Mouse (Mus musculus) left cerebral cortex, postnatal 36 days (tissue): ENCODE results near the gene Mrap2. TPM values are rescaled to one million over a fixed set of nuclear protein-coding genes. Genes with fewer than 3 reads are reported as not detected.
"Not testable (repeated sequence)": the region's sequence is repeated elsewhere in the genome, so short reads cannot be mapped to it uniquely, and the experiment has no call there.

Experiments
- DNase-seq, 2 experiments: peaks; one replicate each; pipeline ENCODE4 v3.0.0; 2021 to 2022; ENCODE audit warnings: low spot score in 2 of 2, mixed read lengths in 1 of 2
- intact Hi-C: fragments of 180-260 bp; cut with DNase I; formaldehyde crosslinking; loops from one replicate; pipeline ENCODE4 v1.15.1; 2025
- total RNA-seq, 2 experiments: library from RNA; stranded (reverse); gene quantifications; 2 replicates each; pipeline ENCODE4 v1.2.3; 2021

The Mrap2 gene
- total RNA-seq: 1 to 10 TPM; 4.1 to 4.3 TPM

GRCm38 (mm10) chr9:87144106-87144505 lies at the start of gene Mrap2:
Mrap2 (plus strand) TSS chr9:87144306.
- peak; percentile 60 to 71 for DNase-seq
- intact Hi-C loops: no loop called here

- DNase-seq: peak in 1 of 2 experiments; percentile 15
- intact Hi-C loops: loop anchor here (10.0 kb wide), 1 partner anchor 127 kb away; no protein-coding TSS in a partner anchor
These were observed 46.1 kb upstream of the Mrap2 start for GRCm38 (mm10) chr9:87097989-87098388.

- intact Hi-C loops: no loop called here
- no peak for DNase-seq
These were observed 29.1 kb upstream of the Mrap2 start for GRCm38 (mm10) chr9:87115019-87115418.

GRCm38 (mm10) chr9:87115456-87115931 lies 28.6 kb upstream of the Mrap2 start:
- peak; percentile 8 to 13 for DNase-seq
- intact Hi-C loops: no loop called here

- intact Hi-C loops: no loop called here
These were observed 28.1 kb upstream of the Mrap2 start for GRCm38 (mm10) chr9:87115978-87116377.

GRCm38 (mm10) chr9:87118996-87119395 lies 25.1 kb upstream of the Mrap2 start:
- intact Hi-C loops: no loop called here
- DNase-seq: no peak

More at GRCm38 (mm10) chr9:87115978-87116377, 28.1 kb upstream of the Mrap2 start:
- no peak for DNase-seq

- DNase-seq: no peak
- intact Hi-C loops: no loop called here
These were observed 22.1 kb upstream of the Mrap2 start for GRCm38 (mm10) chr9:87121956-87122493.

GRCm38 (mm10) chr9:87127046-87127445 lies 17.1 kb upstream of the Mrap2 start:
- DNase-seq, intact Hi-C loops: not testable (repeated sequence)

GRCm38 (mm10) chr9:87135765-87136558 lies 8.1 kb upstream of the Mrap2 start:
- DNase-seq: no peak

GRCm38 (mm10) chr9:87143076-87143475 lies 1.0 kb upstream of the Mrap2 start:
- DNase-seq: no peak
- intact Hi-C loops: no loop called here

More at GRCm38 (mm10) chr9:87135765-87136558, 8.1 kb upstream of the Mrap2 start:
- intact Hi-C loops: no loop called here

- intact Hi-C loops: no loop called here
- DNase-seq: no peak
These were observed 426 bp downstream of the Mrap2 start for GRCm38 (mm10) chr9:87144532-87144931.

- DNase-seq: no peak
- intact Hi-C loops: no loop called here
These were observed 1.1 kb downstream of the Mrap2 start for GRCm38 (mm10) chr9:87145180-87145579.

GRCm38 (mm10) chr9:87145671-87146070 lies 1.6 kb downstream of the Mrap2 start:
- no peak for DNase-seq

GRCm38 (mm10) chr9:87146400-87146799 lies 2.3 kb downstream of the Mrap2 start:
- no peak for DNase-seq
- intact Hi-C loops: no loop called here

More at GRCm38 (mm10) chr9:87145671-87146070, 1.6 kb downstream of the Mrap2 start:
- intact Hi-C loops: no loop called here

- intact Hi-C loops: no loop called here
- DNase-seq: no peak
These were observed 3.8 kb downstream of the Mrap2 start for GRCm38 (mm10) chr9:87147927-87148326.

- no peak for DNase-seq
- intact Hi-C loops: no loop called here
These were observed 8.7 kb downstream of the Mrap2 start for GRCm38 (mm10) chr9:87152641-87153325.

GRCm38 (mm10) chr9:87162559-87162958 lies 18.5 kb downstream of the Mrap2 start:
- no peak for DNase-seq

GRCm38 (mm10) chr9:87167001-87167830 lies 23.1 kb downstream of the Mrap2 start:
- intact Hi-C loops: no loop called here
- DNase-seq: peak in 1 of 2 experiments; percentile 15

More at GRCm38 (mm10) chr9:87162559-87162958, 18.5 kb downstream of the Mrap2 start:
- intact Hi-C loops: no loop called here

GRCm38 (mm10) chr9:87168051-87168450 lies 23.9 kb downstream of the Mrap2 start:
- intact Hi-C loops: no loop called here
- no peak for DNase-seq
